Comparison of ENCODE assay signal across 17 mouse cellular contexts in the genomic region with DNA sequence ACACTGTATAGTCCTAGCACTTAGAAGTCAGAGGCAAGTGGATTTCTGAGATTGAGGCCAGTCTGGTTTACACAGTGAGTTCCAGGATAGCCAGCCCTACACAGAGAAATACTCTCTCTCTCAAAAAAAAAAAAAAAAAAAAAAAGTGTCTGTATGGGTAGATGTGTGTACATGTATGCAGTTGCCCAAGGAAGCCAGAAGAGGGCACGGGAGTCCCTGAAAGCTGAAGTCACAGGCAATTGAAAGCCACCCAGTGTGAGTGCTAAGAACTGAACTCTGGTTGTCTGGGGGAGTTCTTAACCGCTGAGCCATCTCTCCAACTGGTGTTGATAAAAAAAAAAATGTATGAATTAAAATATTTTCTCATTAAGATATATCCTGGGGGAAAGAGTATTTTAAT. TPM values are rescaled to one million over a fixed set of nuclear protein-coding genes. Genes with fewer than 3 reads are reported as not detected.
A peak's percentile ranks its signal among the peaks of the same experiment; 100 is the strongest.
DNase-seq lines count a peak whose midpoint lies in the region; ATAC-seq and TF ChIP-seq lines count a peak whose summit lies in the region.
"Had no signal": no experiment of that assay in that cellular context is flagged by ENCODE, and none has a peak within 500 bp of the region (broad histone marks: within the 10 kb centered on the region; RNA-seq: fewer than 3 reads in every experiment).

No protein-coding gene starts in this region.

- no peak overlapping the region for H3K4me2 ChIP-seq in CH12.LX (ENCODE audit: insufficient read depth, low read depth, poor library complexity, severe bottlenecking)
- H3K4me2 ChIP-seq: midbrain, embryonic 12.5 days had no signal

- POLR2A ChIA-PET in Patski (lab: Charles Lee): no interaction called here

- H3K4me1 ChIP-seq in CH12.LX (ENCODE audit: control insufficient read depth in 1 of 2, insufficient read depth in 2 of 2): peaks cover 5 to 6% of the 10 kb centered on the region in 2 experiments; a peak in 3 of 4 replicates

- no peak overlapping the region for H3K9ac ChIP-seq in CH12.LX (ENCODE audit: insufficient read depth, low read depth)
- H3K9ac ChIP-seq: midbrain, embryonic 12.5 days had no signal

- TF ChIP-seq EP300 in CH12.LX (IDR thresholded peaks at IDR 0.05; ENCODE audit: low read length): no peak

- in situ Hi-C loops in CH12.LX (cut with MboI; ENCODE audit: low pct_ligation_motif_present, low pct_unique_long_range_greater_than_20kb, low sequenced_read_pairs) (no loop called here), Patski (cut with MboI; ENCODE audit: low pct_unique_long_range_greater_than_20kb) (no loop called here)

- no peaks in the 10 kb centered on the region for H3K36me3 ChIP-seq in CH12.LX (replicated peaks in 1 of 2; ENCODE audit: control insufficient read depth in 1 of 2, insufficient read depth in 1 of 2, low read length in 1 of 2)
- H3K36me3 ChIP-seq: embryonic facial prominence, embryonic 10.5 days; midbrain, embryonic 12.5 days had no signal

- no peak overlapping the region for H3K4me3 ChIP-seq in layer of hippocampus, adult 2 months
- no peak overlapping the region for H3K4me3 ChIP-seq in CH12.LX (replicated peaks in 1 of 3; ENCODE audit: low read depth in 2 of 3, low read length in 2 of 3, poor library complexity in 1 of 3)
- H3K4me3 ChIP-seq: embryonic facial prominence, embryonic 10.5 days; gastrocnemius, adult 2 months; left cerebral cortex, adult 2 months; midbrain, embryonic 12.5 days had no signal

- no peak for ATAC-seq in Patski
- ATAC-seq: inflammation-experienced regulatory T-cells, adult 6 months had no signal

- no peak; the same call in 1 of the 2 replicates for TF ChIP-seq RAD21 in CH12.LX (IDR thresholded peaks at IDR 0.05; ENCODE audit: low read depth, low read length)

- CTCF ChIA-PET in Patski (lab: Charles Lee): interaction anchor here (1.6 kb wide), 1 partner anchor 32 kb away, joined by 4 read pairs; no protein-coding TSS in a partner anchor

- H3K27ac ChIP-seq in layer of hippocampus, adult 2 months: no peak overlapping the region
- H3K27ac ChIP-seq in CH12.LX (ENCODE audit: insufficient read depth, low read depth): no peak overlapping the region
- H3K27ac ChIP-seq: embryonic facial prominence, embryonic 10.5 days; gastrocnemius, adult 2 months; left cerebral cortex, adult 2 months; midbrain, embryonic 12.5 days had no signal

- H3K79me2 ChIP-seq in CH12.LX (replicated peaks; ENCODE audit: control insufficient read depth, extremely low read depth, insufficient read depth, poor library complexity, severe bottlenecking): no peaks in the 10 kb centered on the region

- no peak for DNase-seq in layer of hippocampus, adult 2 months (ENCODE audit: low spot score in 2 of 2)
- DNase-seq in layer of hippocampus, adult 18-20 months (ENCODE audit: low spot score in 2 of 2): no peak
- DNase-seq in CH12.LX (ENCODE audit: extremely low read depth): peak; percentile 40
- no peak for DNase-seq in Patski (ENCODE audit: low read depth, low spot score)
- DNase-seq in mesoderm, embryonic 11.5 days (ENCODE audit: low read depth, low spot score): peak; percentile 41
- DNase-seq in left cerebral cortex, postnatal 4 days: no peak
- no peak for DNase-seq in left cerebral cortex, adult 9 months (ENCODE audit: low spot score in 2 of 2)
- DNase-seq in heart, postnatal 25 days (ENCODE audit: low spot score): no peak
- DNase-seq: adrenal gland, adult 2 months; cerebellum, adult 9-10 months; gastrocnemius, adult 2 months; heart, postnatal 36 days; thymus, postnatal 25 days had no signal

- peaks cover 10% of the 10 kb centered on the region for H3K9me3 ChIP-seq in CH12.LX (replicated peaks; ENCODE audit: low read length)
- H3K9me3 ChIP-seq: midbrain, embryonic 12.5 days had no signal

- peaks cover 21% of the 10 kb centered on the region for H3K27me3 ChIP-seq in CH12.LX (replicated peaks)
- peaks cover 14% of the 10 kb centered on the region for H3K27me3 ChIP-seq in Patski

- TF ChIP-seq POLR2A in CH12.LX (IDR thresholded peaks at IDR 0.05; ENCODE audit: low read depth, low read length): no peak

- intact Hi-C loops in left cerebral cortex, postnatal 4 days (cut with DNase I): loop anchor here (5.0 kb wide), 1 partner anchor 82 kb away; no protein-coding TSS in a partner anchor
- intact Hi-C loops in heart, postnatal 25 days (cut with DNase I): no loop called here

- dilution Hi-C loops in CH12.LX (cut with MboI; ENCODE audit: extremely low pct_ligation_motif_present, extremely low pct_unique_long_range_greater_than_20kb, low sequenced_read_pairs): no loop called here

- peak; percentile 20 for TF ChIP-seq CTCF in layer of hippocampus, adult 2 months (conservative IDR thresholded peaks at IDR 0.05)
- TF ChIP-seq CTCF in CH12.LX (conservative IDR thresholded peaks at IDR 0.05 in 1 of 2, IDR thresholded peaks at IDR 0.05 in 1 of 2; ENCODE audit: low read depth in 2 of 2, low read length in 2 of 2): peak in 1 of 2 experiments; percentile 27; a peak in 1 of 4 replicates
- TF ChIP-seq CTCF in Patski (IDR thresholded peaks at IDR 0.05): peak; percentile 50

TF ChIP-seq in CH12.LX, 34 proteins besides CTCF, POLR2A, EP300 and RAD21:
- TF ChIP-seq ZNF384 (IDR thresholded peaks at IDR 0.05; ENCODE audit: low read depth, low read length) (peak; percentile 71), E2F4 (IDR thresholded peaks at IDR 0.05; ENCODE audit: insufficient replicate concordance, low read depth, low read length) (no peak)
TF ChIP-seq in CH12.LX: peak in this region for 1.

RNA-seq across cellular contexts. Expression of gene Bicdl1, which starts 3.1 kb away (rescaled TPM):
- 100 to 1,000 TPM; 123 to 125 TPM for total RNA-seq in layer of hippocampus, adult 2 months (2021)
- total RNA-seq in layer of hippocampus, adult 18-20 months (2021): 100 to 1,000 TPM; 131 to 139 TPM
- total RNA-seq in CH12.LX (2012; rRNA removed) (1.7 and 1.9 TPM in 2 replicates), CH12.LX (2014; rRNA removed) (2.6 and 3.5 TPM in 2 replicates)
- polyA plus RNA-seq in CH12.LX (2012; ENCODE audit: insufficient read length, low read depth) (2.3 and 5.1 TPM in 2 replicates), Patski (2021) (30.8 TPM)
- 100 to 1,000 TPM; 144 to 151 TPM for total RNA-seq in left cerebral cortex, postnatal 4 days (2021)
- 1 to 10 TPM; 8.5 to 9.0 TPM for total RNA-seq in heart, postnatal 25 days (2021)

Comparison
In these comparisons a context has a peak if more than half of its experiments do, and no peak if none do; other contexts are left out.
1. DNase-seq: peak in CH12.LX (single experiment) and mesoderm, embryonic 11.5 days (single experiment); none in layer of hippocampus, adult 2 months (0 of 2), layer of hippocampus, adult 18-20 months (0 of 2), Patski (single experiment), left cerebral cortex, postnatal 4 days (single experiment), left cerebral cortex, adult 9 months (0 of 2) and heart, postnatal 25 days (single experiment).
2. RNA of gene Bicdl1, which starts 3.1 kb away (total RNA-seq): 144 to 151 TPM in left cerebral cortex, postnatal 4 days, 131 to 139 TPM in layer of hippocampus, adult 18-20 months and 123 to 125 TPM in layer of hippocampus, adult 2 months; 8.5 to 9.0 TPM in heart, postnatal 25 days and 1.7 to 3.5 TPM in CH12.LX; every median in the first group is over 10 times any median in the second.